Mouse (Mus musculus) megakaryocyte progenitor cell, adult 5-6 weeks (primary cell): ENCODE data around the gene Phkb. TPM values are rescaled to one million over a fixed set of nuclear protein-coding genes. Genes with fewer than 3 reads are reported as not detected.
A peak's percentile ranks its signal among the peaks of the same experiment; 100 is the strongest.

Source experiments
- ATAC-seq: replicated peaks from 2 replicates; pipeline ENCODE4 v1.8.0; 2016; ENCODE audit warnings: mild to moderate bottlenecking, moderate TSS enrichment, inconsistent platforms; ENCODE audit not compliant: poor library complexity
- total RNA-seq, 2 experiments: library from RNA; stranded (forward) in 1 of 2; stranded (reverse) in 1 of 2; fragments of 157-497, 149-512 nt in 1 of 2; fragments of 200-1000 nt in 1 of 2; gene quantifications; 2 replicates each; pipeline versions ENCODE4 v1.2.3 to v1.2.4; 2015 to 2017

Phkb gene
- total RNA-seq, 2 experiments from 2014 or later = 62.4 to 92.8 TPM

DNA sequence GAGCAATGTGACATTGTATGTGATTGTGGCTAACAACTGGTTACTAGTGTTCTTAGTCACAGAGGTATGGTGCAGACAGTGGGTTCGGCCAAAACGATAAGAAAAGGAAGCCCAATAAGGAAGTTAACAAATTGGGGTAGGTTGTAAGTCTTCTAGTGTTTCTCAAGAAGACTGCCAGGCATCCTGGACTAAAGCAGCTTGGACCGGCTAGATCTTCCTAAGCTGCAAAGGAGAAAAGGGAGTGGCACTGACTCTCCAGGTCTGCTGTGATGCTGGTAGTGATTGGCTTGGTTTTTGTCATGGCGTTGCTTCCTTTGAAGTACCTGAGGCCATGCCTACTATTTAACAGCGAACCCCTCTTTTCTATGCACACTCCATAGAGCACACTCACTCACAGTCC, 95.4 kb downstream of the Phkb start:
- ATAC-seq = 0 out of 2 replicates have a peak, but pooled peaks have one; percentile 29

DNA sequence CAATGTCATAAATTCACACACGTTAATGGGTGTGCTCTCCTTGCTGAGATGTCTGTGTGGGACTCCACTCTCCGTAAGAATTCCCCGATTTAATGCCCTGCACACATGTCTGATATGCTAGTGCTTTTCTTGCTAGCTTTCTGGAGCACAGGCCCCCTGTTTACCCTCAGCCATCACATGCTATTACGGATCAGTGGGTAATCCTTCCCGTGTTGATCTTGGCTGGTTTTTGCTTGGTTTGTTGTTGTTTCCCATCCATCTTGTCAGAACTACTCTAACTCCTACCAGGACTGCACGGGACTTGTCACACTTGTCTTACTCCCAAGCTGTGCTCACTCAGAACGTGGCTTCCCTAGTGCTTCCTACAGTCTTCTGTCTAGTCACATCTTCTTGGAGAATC, 96.6 kb downstream of the Phkb start:
- ATAC-seq = no peak

DNA sequence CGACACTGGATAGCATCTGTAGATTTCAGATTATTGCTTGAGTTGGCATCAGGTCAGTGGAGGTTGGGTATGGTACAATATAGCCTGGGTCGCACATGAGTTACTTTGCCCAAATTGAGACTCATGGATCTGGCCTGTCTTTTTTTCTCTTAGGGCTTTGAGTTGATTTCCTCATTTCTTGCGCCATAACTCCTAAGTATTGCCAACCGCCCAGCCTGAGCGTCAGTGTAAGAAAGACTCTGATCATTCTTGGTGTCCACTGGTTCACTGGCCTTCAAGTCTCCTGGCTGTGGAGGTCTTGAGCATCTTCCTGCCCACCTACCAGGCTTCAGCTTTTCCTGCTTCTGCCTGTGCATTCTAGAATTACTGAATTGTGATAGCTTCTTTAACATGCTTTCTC, 104.1 kb downstream of the Phkb start:
- ATAC-seq = peak; percentile 58

DNA sequence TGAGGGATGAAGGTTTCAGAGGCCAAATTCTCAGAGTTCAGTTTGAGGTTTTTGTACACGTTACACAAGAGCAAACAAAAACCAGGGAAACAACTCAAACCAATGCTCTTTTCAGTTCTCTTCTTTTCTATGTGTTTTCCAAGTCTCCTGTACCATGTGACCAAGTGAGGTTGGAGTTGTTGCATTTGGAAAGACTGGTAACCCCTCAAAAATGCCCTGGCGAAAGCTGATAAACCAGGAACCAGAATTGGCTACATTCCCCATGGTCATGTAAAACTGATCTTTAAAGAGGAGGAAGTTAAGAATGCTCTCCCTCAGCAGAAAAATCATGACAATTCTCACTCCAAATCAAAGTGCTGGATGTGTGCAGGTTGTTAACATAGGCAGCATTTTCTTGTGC, 117.6 kb downstream of the Phkb start:
- ATAC-seq = no peak

DNA sequence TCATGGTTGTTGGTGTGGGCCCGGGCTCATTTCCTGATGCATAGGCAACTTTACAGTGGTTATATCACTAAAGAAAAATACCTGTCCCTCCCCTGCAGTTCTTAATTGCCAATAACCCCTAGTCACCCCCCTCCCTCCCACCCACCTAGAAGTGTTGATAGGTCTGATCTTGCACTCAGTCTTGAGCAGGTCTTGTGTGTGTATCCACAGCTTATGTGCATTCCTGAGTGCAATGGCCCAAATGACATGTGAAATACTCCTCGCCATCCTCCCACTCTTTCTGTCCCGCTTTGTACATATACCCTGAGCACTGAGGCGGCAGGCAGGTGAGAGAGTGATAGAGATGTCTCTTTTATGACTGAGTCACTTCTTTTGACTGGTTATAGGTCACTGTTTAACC, 119.1 kb downstream of the Phkb start:
- ATAC-seq = no peak

DNA sequence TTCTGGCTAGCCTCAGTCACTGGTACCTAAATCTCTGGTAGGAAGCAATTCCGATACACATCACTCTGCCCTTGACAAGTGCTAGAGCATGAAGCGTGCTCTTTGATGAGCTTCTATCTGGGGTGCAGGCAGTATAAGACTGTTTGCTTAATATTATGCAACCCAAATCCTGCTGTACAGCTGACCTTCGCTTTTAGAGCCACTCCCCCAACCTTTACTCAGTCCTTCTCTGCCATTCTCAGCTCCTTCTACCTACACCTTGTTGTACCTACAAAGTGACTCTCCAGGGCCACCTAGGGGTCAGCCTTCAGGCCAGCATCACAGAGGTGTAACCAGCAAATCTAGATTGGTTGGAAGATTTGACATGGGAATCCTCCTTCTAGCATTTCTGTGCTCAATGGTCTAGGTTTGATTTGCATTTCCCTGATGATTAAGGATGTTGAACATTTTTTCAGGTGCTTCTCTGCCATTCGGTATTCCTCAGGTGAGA, 136.9 kb downstream of the Phkb start:
- no peak for ATAC-seq

DNA sequence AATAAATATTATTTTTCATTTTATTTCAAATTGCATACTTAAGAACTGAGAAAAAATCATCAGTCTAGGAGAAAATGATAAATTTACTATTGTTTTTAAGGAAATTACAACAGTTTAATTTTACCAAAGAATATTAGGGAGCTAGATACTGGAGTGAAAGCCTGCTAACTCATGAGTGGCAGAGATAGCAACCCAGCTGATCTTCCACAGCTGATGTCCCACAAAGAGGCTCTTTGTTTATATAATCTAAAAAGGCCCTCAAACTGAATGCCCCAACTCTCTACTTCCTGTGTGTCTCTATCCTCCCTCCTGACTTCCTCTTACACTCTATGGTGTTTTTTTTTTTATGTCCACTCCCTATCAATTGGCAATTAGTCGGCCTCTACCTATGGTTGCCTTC, 152.2 kb downstream of the Phkb start:
- no peak for ATAC-seq

DNA sequence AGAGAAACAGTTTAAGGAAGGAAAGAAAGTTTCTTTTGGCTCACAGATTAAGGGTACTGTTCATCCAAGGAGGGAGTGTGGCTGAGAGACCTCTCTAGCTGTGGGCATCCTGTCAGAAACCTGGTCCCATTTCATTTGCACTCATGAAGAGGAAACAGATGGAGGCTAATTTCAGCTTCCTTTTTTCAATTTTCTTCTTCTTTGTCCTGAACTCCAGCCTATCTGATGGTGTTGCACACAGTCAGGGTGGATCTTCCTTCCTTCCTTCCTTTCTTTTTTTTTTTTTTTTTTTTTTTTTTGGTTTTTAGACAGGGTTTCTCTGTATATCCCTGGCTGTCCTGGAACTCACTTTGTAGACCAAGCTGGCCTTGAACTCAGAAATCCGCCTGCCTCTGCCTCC, 152.9 kb downstream of the Phkb start:
- no peak for ATAC-seq

DNA sequence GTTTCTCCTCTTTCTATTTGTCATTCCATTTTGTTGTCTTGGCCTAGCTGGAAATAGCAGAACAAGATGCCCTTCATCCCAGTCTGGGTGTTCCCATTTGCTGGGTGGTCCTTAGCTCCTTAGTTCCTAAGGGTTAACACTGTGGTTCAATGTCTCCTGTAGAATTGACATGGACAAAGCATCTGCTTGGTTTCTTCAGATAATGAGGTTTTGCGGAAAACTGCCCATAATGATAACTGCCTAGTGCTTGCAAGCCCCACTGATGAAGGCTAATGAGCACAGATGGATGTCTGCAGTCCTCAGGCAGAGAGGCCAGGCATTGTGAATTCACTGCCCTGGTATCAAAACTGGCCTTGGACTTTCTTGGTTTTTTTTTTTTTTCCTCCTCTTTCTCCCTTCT, 155.2 kb downstream of the Phkb start:
- ATAC-seq = no peak

DNA sequence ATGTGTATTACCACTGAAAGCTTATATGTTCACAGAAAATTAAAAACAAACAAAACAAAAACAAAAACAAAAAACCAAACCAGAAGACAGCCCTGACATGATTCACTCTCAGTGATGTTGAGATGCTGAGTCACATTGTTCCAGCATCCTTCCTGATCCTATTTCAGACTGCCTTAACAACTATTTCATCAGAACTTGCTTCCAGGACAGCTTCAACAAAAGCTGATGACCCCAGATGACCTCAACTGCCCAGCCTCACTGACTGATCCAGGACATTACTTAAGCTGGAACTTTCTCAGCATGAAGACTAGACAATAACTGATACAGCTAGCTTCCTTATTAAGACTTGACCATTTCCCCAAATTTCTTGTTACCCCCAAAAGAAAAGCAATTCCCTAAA, 165.7 kb downstream of the Phkb start:
- no peak for ATAC-seq

DNA sequence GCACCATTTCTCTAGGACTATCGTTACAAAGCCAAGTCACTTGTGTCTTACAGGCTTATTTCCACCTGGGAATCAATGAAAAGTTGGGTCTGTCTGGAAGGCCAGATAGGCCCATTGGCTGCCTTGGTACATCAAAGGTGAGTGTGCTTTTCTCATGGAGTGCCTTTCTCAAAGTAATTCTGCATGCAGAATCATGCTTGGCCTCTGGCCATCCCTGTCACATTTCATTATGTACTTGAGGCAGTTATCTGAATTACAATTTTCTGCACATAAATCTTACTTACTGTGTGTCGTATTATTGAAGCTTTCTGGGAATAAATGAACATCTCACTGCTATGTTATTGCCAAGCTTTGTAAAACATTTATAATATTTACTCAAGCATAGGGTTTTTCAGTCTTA, 176.0 kb downstream of the Phkb start:
- ATAC-seq = no peak

DNA sequence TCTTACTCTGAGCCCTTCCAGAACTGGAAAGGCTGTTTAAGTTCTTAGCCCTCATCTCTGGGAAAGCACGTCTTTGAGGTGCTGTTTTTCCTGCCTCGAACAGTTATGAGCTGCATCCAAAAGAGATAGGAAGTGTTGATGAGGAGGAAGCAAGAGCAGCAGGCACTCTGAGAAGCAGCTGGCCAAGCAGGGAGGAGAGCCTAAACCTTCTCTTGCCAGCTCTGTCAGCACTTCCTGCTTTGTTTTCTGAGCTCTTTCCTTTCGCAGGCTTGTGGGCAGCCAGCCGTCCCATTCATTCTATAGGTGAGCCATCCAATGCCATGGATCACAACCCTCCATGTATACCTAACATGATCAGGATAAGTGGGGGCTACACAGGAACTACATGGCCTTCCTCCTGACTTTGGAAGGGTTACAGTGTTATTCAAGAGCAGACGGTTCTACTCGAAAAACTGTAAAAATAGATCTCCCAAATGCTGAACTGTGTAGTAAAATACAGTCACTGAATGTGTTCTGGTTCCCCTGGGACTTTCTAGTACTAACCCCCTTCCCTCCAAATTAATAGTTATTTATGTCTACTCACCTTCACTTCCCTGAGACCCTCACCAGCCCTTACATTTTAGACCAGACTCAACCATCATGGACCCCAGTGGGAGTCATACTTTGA, 188.0 kb downstream of the Phkb start:
- ATAC-seq = no peak

DNA sequence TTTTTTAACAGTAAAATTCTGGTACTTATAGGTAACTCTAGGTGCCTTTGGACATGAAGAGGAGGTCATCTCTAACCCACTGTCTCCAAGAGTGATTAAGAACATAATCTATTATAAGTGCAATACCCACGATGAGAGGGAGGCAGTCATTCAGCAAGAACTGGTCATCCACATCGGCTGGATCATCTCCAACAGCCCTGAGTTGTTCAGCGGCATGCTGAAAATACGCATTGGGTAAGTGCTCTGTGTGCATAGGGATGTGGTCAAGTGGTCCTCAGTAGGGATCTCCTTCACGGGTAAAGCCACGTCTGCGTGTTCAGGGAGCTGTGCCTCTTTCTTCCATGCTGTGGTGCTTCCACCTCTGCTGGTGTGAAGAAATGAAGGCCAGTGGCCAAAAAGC, 188.7 kb downstream of the Phkb start:
- no peak for ATAC-seq

DNA sequence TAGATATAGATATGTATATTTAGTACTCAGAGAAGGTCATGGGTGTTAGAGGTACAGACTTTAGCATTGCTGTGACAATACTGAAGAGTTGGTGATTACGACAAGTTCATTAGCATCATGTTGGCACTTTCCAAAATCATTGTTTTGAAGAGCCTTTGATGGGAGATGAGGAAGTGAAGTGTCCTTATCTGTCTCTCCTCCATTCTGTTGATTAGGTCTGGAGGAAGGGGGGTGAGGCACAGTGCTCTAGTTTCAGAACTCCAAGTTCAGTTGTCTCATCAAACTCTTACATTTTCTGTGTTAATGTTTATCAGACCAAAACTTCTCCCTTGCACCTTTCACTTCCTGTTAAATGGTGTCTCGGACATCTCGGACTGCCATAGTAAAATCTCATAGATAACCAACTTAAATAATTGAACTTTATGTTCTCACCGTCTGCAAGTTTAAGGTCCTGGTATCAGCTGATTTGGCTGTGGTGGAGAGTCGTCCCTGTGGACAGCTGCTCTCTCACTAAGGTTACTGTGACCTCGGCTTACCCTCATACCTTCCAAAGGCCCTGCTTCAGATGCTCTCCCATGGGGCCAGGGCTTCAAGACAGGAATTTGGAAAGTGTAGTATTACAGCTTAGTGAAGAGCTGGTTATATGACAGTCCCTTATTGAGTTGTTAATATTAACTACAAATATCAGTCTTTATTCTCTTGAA, 194.1 kb downstream of the Phkb start:
- no peak for ATAC-seq

DNA sequence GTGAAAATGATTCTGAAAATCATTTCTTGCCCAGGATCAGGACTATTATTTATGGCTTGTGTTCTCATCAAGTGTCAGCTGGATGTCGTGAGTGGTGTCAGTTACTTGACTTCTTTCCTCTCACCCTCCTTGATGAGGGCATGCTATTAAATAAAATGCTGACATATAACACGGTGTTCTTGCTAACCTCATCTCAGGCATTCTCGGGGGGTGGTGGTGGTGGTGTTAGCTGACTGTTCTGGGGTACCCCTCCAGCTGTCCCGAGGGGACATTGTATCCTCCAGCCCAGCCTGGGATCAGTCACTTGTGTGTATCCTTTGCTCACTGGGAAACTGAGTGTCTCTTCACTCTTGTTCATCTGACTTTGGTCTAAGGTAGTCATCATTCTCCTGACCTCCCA, 194.6 kb downstream of the Phkb start:
- no peak for ATAC-seq

DNA sequence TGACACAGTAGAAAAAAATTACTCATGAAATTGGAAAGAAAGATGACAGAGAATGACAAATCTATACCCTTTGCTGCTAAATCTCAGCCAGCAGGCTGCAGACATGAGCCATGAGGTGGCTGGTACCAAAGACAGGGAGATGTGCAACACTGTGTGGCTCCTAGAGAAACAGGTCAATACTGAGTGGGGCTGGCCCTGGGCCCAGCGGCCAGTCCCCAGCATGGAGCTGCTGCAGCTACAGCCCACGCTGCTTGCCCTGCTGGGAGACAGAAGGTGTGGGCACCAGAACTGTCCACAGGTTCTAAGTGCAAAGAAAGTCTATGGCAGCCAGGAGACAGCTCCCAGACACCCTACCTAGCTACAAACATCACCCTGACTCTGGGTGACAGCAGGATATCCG, 197.7 kb downstream of the Phkb start:
- no peak for ATAC-seq

DNA sequence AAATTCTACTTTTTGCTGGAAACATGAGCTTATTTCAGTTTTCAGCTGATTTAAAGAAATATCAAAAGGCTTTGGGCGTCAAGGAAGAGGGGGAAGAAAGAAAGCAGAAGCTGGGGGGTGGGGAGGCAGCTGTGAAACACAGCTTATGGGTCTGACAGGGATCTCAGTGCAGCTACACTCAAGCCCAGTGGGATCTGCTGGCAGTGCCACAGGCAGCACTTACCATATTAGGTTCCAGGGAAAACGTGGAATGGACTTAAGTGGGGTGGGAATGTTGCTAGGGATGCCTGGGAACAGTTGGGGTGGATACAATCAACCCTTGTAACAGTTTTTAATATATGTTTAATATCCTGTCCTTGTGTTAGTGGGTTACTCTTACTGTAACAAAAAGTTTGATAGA, 201.3 kb downstream of the Phkb start:
- ATAC-seq = no peak

DNA sequence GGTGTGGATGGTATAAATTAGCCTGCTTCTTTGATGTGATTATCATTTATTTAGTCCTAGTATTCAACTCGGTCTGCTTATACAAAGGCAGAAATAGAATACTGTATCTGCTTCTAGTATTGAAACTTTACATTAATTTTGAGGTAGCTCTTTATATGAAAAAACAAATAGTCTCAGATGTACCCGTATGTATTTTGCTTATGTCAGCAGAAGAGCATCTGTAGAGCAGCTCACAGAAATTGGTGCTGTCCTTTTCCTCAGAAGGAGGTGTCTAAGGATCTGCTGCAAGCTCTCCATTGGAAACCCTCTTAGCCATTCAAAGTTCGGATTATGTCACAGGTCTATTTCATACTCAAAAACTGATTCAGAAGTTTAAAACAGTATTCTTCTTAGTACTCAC, 210.1 kb downstream of the Phkb start:
- no peak for ATAC-seq

DNA sequence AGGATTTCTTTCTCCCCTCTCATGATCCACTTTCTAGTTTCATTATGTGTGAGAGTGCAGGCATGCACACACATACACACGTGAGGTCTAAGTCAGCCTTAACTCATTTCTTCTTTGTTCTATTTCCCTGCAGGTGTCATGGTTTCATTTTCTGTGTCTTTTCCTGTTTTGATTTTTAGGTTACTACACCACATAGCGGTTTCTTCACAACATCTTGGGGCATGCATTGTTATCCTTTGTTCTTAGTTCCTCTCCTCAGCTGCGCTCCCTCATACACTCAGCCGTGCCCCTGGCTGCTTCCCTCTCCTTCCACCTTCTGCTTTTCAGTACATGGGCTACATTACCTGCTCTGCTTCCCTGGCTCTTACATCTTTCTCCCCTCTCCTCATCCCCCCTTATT, 211.2 kb downstream of the Phkb start:
- ATAC-seq = peak; percentile 39; the same call in 1 of the 2 replicates

DNA sequence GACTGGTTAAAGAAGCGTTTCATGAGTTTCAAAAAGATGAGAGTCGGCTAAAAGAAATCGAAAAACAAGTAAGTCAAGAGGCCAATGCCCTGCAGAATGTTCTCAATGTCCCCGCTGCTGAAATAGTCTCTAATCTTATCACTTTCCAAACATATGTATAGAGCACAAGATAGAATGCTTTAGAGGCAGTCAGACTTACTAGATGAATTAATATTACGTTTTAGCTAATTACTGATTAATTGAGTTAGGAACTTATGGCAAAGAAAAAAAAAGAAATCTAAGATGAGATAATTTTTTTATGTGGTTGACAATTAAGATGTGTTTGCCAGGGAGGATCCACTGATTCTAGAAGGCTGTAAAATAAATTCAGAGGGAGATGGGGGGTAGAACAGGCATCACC, 217.9 kb downstream of the Phkb start:
- ATAC-seq = no peak

DNA sequence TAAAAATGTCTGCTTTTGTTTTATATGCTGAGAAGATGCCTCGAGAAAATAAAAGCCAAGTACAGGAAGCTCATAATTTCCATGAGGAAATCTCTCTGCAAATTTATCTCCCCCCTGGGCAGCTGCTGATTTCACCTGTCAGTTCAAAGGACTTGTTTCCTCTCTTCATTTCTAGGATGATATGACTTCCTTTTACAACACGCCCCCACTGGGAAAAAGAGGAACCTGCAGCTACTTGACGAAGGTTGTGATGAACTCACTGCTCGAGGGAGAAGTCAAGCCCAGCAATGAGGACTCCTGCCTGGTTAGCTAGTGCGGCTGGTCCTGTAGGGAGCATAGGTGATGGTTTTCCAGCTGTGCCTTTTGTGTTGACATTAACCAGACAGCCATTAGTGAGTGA, 218.4 kb downstream of the Phkb start:
- ATAC-seq = peak; percentile 87

DNA sequence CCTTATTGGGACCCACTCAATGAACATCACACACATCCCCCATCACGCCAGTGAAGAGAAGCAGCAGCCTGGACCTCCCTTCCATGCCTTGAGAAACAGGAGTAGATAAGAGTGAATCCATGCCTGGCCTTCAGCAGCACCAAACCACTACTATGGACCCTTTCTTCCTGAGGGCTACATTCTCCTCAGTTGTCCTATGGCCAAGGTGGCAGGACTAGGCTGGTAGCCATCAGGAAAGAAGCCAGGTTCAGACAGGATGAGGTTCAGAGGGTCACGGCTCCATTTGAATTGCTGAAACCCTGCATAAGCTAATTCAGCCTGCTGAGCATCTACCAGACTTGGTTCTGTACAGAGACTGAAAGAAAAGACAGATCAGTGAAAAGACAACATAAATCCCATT, 222.7 kb downstream of the Phkb start:
- ATAC-seq = no peak

DNA sequence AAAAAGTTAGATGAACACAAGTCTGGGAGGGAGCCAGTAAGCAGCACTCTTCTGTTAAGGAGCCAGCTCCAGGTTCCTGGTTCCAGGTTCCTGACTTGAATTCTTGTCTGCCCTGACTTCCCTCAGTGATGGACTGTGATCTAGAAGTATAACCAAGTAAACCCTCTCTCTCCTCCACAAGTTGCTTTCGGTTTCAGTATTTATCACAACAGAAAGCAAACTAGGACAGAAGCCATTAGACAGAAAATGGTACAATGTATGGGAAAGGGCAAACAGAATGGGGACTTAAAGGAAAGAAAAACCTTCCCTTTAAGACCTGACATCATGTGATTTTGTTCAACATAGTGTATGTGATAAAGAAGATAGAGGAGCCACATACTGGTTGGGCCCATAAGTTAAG, 238.7 kb downstream of the Phkb start:
- no peak for ATAC-seq
